Mouse (Mus musculus): ENCODE results near the gene 4921509C19Rik. TPM values are rescaled to one million over a fixed set of nuclear protein-coding genes. Genes with fewer than 3 reads are reported as not detected.
"Not testable (repeated sequence)": the region's sequence is repeated elsewhere in the genome, so short reads cannot be mapped to it uniquely, and the experiment has no call there.

The 4921509C19Rik gene
- not detected in 2 replicates for polyA plus RNA-seq (2016; fragmentation: Nextera tagmentation; extraction: Ambion mirVana)

DNA sequence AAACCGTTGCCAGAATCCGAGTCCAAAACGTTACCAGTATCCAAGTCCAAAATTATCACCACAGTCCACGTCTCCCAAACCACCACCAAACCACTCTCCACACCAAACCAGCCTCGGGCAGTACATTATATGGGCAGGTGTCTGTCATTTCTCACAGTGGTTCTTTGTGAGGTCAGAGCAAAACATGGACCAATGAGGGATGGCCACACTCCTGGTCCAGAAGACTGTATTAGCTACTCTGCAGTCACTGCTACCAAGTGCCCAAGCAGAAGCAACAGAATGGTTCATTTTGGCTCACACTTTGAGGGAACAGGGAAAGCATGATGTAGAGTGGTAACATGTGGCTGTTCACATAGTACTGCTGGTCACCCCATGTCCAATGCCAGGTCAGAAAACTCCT, at the start of gene 4921509C19Rik:
Gene 4921509C19Rik, minus strand, starts transcription at position 101 of the 400 bp plus-strand sequence.
- H3K27ac ChIP-seq; H3K27me3 ChIP-seq (ENCODE audit: low read depth, poor library complexity, severe bottlenecking); DNase-seq (ENCODE audit: low spot score); H3K36me3 ChIP-seq; H3K9me3 ChIP-seq (replicated peaks); H3K4me1 ChIP-seq; H3K4me3 ChIP-seq: not testable (repeated sequence)
- WGBS, result 91% methylated on average over 5 of the region's 5 CpGs

DNA sequence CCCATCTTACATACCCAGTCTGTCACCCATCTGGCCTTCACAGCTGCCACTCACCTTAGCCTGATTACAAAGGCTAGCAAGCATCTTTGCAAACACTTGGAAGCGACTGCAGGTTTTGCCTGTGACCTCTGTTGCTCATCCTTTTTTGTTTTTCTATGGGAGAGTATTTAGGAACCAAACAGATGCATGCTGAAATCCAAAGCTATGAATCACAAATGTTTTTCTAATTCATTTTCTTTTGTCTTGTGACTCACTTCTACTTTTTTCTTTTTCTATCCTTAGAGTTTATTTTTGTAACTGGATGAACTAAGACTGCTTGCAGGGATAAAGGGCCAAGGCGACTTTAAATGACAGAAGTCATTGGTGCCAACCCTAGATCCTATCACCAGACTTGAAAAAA, 49.6 kb upstream of the 4921509C19Rik start:
- WGBS, result 64% methylated on average over 2 of the region's 2 CpGs
- Histone ChIP-seq H3K4me3 (no peak overlapping the region), H3K27ac (no peak overlapping the region), H3K36me3 (peaks cover 17% of the 10 kb centered on the region), H3K27me3 (ENCODE audit: low read depth, poor library complexity, severe bottlenecking) (no peaks in the 10 kb centered on the region), H3K9me3 (replicated peaks) (no peaks in the 10 kb centered on the region), H3K4me1 (peaks cover under 1% of the 10 kb centered on the region)
- no peak for DNase-seq (ENCODE audit: low spot score)

DNA sequence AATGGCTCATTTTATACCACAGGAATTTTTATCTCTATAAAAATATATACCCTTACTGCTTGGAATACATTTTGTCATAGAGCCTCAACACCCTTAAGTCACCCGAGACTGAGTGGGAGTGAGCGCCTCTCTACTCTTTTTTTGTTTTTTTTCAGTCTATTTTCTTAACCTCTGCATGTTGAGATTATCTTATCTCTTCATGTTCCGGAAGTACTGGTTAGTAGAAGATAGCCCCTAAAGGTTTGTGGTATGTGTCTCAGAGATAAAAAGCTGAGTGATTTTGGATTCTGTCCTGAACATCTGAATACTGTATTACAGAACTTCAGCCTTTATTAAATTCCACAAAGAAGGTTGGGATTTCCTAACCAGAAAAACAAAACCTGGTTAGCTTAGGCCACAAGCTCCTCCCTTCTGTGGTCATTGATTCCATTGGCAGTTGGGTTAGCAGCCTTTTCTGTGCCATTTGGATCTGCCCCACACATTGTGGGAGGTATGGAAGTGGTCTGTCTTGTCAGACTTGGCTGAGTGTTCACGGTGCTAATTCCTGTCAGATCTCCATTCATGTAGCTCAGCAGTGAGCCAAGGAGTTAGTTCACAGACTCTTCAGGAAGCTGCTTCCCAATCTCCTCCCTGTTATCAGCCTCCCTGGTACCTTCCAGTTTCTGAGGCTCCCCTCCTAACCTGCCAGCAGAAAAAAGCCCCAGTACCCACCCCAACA, 48.5 kb upstream of the 4921509C19Rik start:
- peaks cover 27% of the 10 kb centered on the region for H3K36me3 ChIP-seq
- no peaks in the 10 kb centered on the region for H3K4me1 ChIP-seq
- no peaks in the 10 kb centered on the region for H3K9me3 ChIP-seq (replicated peaks)
- WGBS, result 75% methylated on average over 4 of the region's 4 CpGs
- H3K4me3 ChIP-seq, result no peak overlapping the region
- no peaks in the 10 kb centered on the region for H3K27me3 ChIP-seq (ENCODE audit: low read depth, poor library complexity, severe bottlenecking)
- H3K27ac ChIP-seq, result no peak overlapping the region
- no peak for DNase-seq (ENCODE audit: low spot score)

DNA sequence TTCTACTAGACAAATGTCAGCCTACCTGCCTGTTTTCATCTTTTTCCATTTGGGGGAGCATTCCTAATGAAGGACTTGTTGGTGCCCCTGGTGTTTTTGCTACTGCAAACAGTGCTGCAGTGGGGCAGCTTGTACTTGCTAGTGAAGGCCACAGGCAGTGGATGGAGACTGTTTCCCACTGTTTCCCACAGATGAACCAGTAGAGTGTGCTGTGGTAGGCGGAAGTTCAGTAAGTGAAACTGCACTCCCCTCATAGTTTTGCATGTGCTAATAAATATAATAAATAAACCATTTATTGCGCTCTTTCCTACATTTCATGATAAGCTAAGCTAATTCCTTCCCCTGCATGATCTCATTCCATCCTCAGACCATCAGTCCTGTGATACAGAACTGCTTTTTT, 43.0 kb upstream of the 4921509C19Rik start:
- Histone ChIP-seq H3K4me3 (no peak overlapping the region), H3K9me3 (replicated peaks) (no peaks in the 10 kb centered on the region), H3K36me3 (peaks cover 71% of the 10 kb centered on the region), H3K4me1 (no peaks in the 10 kb centered on the region), H3K27me3 (ENCODE audit: low read depth, poor library complexity, severe bottlenecking) (no peaks in the 10 kb centered on the region), H3K27ac (no peak overlapping the region)
- 85% methylated on average over 2 of the region's 2 CpGs for WGBS
- DNase-seq (ENCODE audit: low spot score), result no peak

DNA sequence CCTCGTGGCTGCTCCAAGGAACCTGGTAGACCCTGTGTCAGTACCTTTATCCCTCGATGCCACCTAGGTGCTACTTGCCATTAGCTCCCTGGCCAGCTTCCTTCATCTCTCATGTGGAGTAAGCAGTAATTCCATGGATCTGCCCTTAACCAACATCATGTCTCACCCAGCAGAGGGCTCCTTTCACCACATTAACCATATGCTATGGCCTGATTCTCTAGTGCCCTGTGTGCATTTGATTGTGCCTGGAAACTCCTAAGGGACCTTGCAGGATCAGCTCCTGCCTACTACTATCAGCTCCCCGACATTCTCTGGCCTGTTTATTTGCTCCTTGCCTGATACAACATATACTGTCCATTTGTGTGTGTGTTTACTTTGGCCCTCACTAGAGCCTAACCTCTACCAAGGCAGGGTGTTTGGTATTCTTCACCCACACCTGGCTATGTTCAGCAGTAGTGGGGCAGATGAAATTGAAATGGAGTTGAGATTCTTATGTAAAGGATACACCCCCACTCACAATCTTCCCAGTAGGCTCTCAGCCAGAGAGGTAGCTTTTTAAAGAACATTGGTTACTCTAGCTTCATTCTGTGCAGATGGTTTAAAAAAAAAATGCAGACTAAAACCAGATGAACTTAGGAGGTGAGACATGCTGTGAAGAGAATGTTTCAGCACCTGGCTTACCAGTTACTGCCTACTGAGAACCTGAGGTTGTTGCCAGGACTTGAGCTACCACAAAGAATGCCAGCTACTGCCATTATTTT, 37.8 kb upstream of the 4921509C19Rik start:
- no peaks in the 10 kb centered on the region for H3K27me3 ChIP-seq (ENCODE audit: low read depth, poor library complexity, severe bottlenecking)
- WGBS, result 88% methylated on average over 3 of the region's 3 CpGs
- no peak for DNase-seq (ENCODE audit: low spot score)
- peaks cover 89% of the 10 kb centered on the region for H3K36me3 ChIP-seq
- no peaks in the 10 kb centered on the region for H3K4me1 ChIP-seq
- no peak overlapping the region for H3K27ac ChIP-seq
- H3K4me3 ChIP-seq, result no peak overlapping the region
- no peaks in the 10 kb centered on the region for H3K9me3 ChIP-seq (replicated peaks)

DNA sequence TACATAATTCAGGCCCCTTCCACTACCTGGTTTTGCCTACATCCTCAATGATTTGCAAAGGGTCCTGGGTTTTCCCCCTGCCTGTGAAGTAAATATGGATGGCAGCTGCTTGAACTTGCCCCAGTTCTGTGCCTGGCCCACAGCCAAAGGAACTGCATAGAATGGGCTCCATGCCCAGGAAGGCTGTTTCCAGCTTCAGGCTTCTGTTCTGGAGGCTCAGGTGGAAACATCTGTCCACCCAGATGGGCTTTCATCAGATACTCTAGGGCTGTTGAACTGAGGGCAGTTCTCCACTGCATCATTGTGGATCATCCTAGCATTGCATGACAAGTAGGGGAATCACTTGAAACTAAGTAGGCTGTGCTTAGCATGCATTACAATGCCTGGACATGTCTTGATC, 36.2 kb upstream of the 4921509C19Rik start:
- Histone ChIP-seq H3K4me1 (no peaks in the 10 kb centered on the region), H3K9me3 (replicated peaks) (no peaks in the 10 kb centered on the region), H3K4me3 (no peak overlapping the region), H3K27me3 (ENCODE audit: low read depth, poor library complexity, severe bottlenecking) (no peaks in the 10 kb centered on the region), H3K36me3 (peaks cover 98% of the 10 kb centered on the region), H3K27ac (no peak overlapping the region)
- DNase-seq (ENCODE audit: low spot score), result no peak

DNA sequence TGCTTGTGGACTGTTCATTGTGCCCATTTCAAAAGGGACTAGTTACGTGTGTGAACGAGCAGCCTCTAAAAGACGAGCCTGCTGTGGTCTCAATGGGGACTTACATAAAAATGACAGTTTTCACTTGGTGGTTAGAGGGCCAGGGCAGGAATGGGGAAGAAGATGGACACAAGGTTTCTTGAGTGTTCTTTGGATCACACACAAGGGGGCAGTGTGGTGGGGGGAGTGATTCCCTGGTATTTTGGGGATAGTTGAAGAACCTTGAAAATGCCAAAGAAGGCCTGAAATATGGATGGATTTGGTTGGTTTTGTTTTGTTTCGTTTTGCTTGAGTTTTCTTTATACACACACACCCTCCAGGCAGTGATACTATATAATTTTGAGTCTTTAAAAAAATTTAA, 28.3 kb upstream of the 4921509C19Rik start:
- Histone ChIP-seq H3K4me3 (no peak overlapping the region), H3K4me1 (no peaks in the 10 kb centered on the region), H3K27ac (no peak overlapping the region), H3K9me3 (replicated peaks) (no peaks in the 10 kb centered on the region), H3K36me3 (peaks cover 98% of the 10 kb centered on the region), H3K27me3 (ENCODE audit: low read depth, poor library complexity, severe bottlenecking) (no peaks in the 10 kb centered on the region)
- WGBS, result 91% methylated on average over 4 of the region's 4 CpGs
- DNase-seq (ENCODE audit: low spot score), result no peak

DNA sequence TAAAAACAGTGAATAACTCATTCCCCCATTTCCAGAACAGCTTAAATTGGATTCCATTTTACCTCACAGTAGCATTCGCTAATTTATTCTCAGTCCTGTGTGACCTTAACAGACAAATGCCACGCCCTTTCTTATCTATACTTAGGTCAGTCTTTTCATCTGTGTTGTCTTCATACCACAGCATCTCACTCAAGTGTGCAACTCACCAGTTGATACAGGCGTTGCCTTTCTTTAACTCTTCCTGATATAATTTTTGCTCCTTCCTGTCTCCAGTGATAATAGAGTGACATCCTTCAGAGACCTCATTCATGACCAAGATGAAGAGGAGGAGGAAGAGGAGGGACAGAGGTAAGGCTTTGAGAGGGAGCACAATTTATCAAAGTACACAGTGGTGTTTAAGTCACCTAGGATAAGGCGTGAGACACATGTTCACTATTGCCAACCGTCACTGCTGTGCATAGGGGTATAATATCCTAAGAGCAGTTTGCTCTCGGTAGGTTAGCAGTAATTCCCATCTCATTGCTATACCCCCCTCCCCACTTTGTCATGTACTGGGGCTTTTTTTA, 24.6 kb upstream of the 4921509C19Rik start:
- no peaks in the 10 kb centered on the region for H3K27me3 ChIP-seq (ENCODE audit: low read depth, poor library complexity, severe bottlenecking)
- H3K36me3 ChIP-seq, result peaks cover 93% of the 10 kb centered on the region
- H3K4me3 ChIP-seq, result no peak overlapping the region
- WGBS, result 93% methylated on average over 6 of the region's 6 CpGs
- H3K4me1 ChIP-seq, result no peaks in the 10 kb centered on the region; the same call in 1 of the 2 replicates
- no peak for DNase-seq (ENCODE audit: low spot score)
- no peaks in the 10 kb centered on the region for H3K9me3 ChIP-seq (replicated peaks)
- H3K27ac ChIP-seq, result no peak overlapping the region

DNA sequence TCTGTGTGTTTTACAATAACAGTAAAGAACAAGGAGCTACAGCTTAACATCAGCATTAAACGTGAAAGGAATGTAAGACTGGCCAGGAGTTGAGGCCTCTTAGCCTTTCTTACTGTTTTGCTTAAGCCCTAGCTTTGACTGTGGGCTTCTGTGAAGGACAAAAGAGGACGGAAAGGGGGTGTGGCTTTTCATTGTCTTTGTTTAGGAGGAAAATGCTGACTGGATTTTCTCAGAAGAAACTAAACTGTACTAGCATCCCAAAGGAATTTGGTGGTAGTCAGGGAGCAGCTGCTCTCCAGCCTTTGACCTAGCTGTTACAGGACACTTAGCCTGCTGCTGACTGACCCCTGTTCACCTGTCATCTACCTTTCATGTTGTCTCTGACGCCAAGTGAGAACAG, 22.4 kb upstream of the 4921509C19Rik start:
- Histone ChIP-seq H3K27ac (no peak overlapping the region), H3K4me3 (no peak overlapping the region), H3K9me3 (replicated peaks) (no peaks in the 10 kb centered on the region), H3K27me3 (ENCODE audit: low read depth, poor library complexity, severe bottlenecking) (no peaks in the 10 kb centered on the region), H3K36me3 (peaks cover 72% of the 10 kb centered on the region), H3K4me1 (peaks cover 8% of the 10 kb centered on the region)
- no peak for DNase-seq (ENCODE audit: low spot score)
- WGBS, result 70% methylated on average over 3 of the region's 3 CpGs

DNA sequence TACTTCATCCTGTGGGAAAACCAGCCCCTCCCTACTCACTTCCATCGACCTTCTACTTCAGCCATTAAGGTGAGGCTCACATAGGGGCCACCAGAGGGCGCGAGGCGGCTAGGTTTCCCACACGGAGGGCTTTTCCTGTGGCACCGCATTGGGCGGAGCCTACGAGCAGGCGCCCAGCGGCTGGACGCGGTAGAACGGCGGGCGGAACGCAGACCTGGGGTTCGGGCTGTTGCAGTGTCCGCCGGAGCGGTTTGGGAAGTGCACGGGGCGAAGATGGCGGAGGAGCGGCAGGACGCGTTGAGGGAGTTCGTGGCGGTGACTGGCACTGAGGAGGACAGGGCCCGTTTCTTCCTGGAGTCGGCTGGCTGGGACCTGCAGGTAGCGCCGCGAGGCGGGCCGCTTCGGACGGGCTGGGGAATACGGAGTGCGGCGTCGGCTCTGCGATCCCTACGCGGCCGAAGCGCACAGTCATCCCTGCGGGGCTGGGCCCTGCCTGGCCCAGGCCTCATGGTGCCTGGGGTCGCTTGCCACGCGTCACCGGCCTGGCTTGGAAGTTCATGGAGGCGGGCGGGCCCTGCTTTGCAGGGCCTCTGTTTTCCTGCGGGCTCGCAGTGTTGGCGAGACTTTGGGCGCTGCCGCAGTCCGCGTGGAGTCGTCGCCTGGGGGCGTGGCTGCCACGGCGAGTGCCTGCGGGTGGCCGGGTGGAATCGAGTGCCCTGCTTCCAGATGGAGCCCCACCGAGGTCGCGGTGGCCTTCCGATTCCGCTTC, 18.3 kb upstream of the 4921509C19Rik start, which contains the start of gene Nsfl1c:
Gene Nsfl1c, plus strand, starts transcription at position 148 of the 769 bp plus-strand sequence.
- Histone ChIP-seq H3K27ac (peak within 1 kb of the TSS; percentile 91), H3K27me3 (ENCODE audit: low read depth, poor library complexity, severe bottlenecking) (no peaks in the 10 kb centered on the region), H3K36me3 (peaks cover 30% of the 10 kb centered on the region), H3K4me1 (peaks cover 8% of the 10 kb centered on the region), H3K4me3 (peak within 1 kb of the TSS; percentile 84), H3K9me3 (replicated peaks) (no peaks in the 10 kb centered on the region)
- peak; percentile 98 for DNase-seq (ENCODE audit: low spot score)
- WGBS, result under 1% methylated on average over 73 of the region's 73 CpGs

DNA sequence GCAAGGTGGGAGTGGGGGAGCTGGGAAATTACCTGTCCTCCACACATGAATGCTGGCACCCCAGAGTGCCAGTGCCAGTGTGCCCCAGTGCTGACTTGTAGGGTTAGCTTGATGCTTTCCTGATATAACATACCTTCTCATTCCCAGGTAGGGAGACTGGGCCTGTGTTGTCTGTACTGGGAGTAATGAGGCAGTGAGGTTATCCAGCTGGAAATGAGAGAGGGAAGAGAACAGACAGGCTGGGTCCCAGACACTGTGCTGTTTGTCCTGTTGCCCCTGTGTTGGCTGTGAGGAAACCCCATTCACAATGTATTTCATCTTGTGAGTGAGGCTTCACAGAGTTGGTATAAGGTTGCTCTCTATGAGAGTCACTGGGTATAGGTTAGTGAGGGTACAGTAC, 10.5 kb upstream of the 4921509C19Rik start:
- Histone ChIP-seq H3K36me3 (no peaks in the 10 kb centered on the region), H3K27me3 (ENCODE audit: low read depth, poor library complexity, severe bottlenecking) (no peaks in the 10 kb centered on the region), H3K27ac (no peak overlapping the region), H3K4me3 (no peak overlapping the region), H3K9me3 (replicated peaks) (no peaks in the 10 kb centered on the region), H3K4me1 (no peaks in the 10 kb centered on the region)
- DNase-seq (ENCODE audit: low spot score), result no peak

DNA sequence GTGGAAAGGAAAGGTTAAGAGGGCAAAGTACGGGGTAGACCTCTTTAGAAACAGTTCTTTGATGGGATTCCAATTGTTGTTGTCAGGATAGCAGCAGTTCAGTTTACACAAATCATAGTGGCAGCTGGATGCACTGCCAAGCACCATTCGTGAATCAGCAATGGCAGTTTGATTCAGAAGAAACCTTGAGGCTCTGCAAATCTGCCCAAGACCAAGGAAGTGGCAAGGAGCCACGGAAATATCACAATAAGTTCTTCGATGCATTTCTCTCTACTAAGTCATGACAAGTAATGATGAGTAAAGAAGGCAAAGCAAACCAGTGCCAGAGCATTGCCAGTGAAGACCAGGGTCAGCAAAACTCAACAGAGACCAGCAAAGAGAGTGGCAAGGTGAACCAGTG, 41.0 kb downstream of the 4921509C19Rik start:
- H3K9me3 ChIP-seq (replicated peaks); H3K27ac ChIP-seq; H3K4me1 ChIP-seq; H3K27me3 ChIP-seq (ENCODE audit: low read depth, poor library complexity, severe bottlenecking); H3K4me3 ChIP-seq; H3K36me3 ChIP-seq; DNase-seq (ENCODE audit: low spot score): not testable (repeated sequence)
- WGBS, result 80% methylated on average over 4 of the region's 4 CpGs

DNA sequence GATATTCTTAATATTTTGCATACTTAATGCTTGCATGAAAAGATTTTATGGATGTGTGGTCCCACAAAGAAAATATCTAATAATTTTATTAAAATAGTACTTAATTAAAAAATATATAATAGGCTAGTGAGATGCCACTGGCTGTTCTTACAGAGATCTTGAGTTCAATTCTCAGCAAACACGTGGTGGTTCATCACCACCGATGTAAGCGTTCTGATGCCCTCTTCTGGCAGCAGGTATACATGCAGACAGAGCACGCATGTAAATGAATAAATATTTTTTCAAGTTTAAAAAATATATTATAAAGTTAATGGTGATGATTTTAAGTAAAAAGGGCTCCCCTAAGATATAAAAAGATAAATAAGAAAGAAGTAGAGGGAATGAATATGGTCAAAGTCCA, 41.8 kb downstream of the 4921509C19Rik start:
- not testable (repeated sequence) for H3K36me3 ChIP-seq; H3K4me1 ChIP-seq; H3K9me3 ChIP-seq (replicated peaks); DNase-seq (ENCODE audit: low spot score); H3K27me3 ChIP-seq (ENCODE audit: low read depth, poor library complexity, severe bottlenecking); H3K27ac ChIP-seq; H3K4me3 ChIP-seq
- 54% methylated on average over 4 of the region's 4 CpGs for WGBS
